Mouse (Mus musculus) stomach, embryonic 14.5 days (tissue): ENCODE measurements around the gene Slc48a1. TPM values are rescaled to one million over a fixed set of nuclear protein-coding genes. Genes with fewer than 3 reads are reported as not detected.

ENCODE experiments used
- ATAC-seq: fragments of 200-750 bp; cut with Nextera tagmentation; 2 replicates; pipeline ENCODE4 v1.8.0; 2017; ENCODE audit warnings: low read depth, moderate TSS enrichment; ENCODE audit not compliant: insufficient number of reproducible peaks, insufficient read depth, low FRiP score
- H3K27ac ChIP-seq: fragments of 300-500 bp; sonication (generic); 2 replicates; pipeline ENCODE4 v1.5.1; 2014; ENCODE audit warnings: mild to moderate bottlenecking, low read length, moderate library complexity, mixed read lengths
- H3K27me3 ChIP-seq: fragments of 300-500 bp; sonication (generic); 2 replicates; pipeline ENCODE4 v1.6.1; 2014; ENCODE audit warnings: low read length, control low read depth, mixed read lengths; ENCODE audit not compliant: control insufficient read depth, insufficient read depth
- H3K36me3 ChIP-seq: fragments of 300-500 bp; sonication (generic); 2 replicates; pipeline ENCODE4 v1.6.1; 2014; ENCODE audit warnings: mild to moderate bottlenecking, control low read depth, low read length, moderate library complexity, mixed read lengths; ENCODE audit not compliant: control insufficient read depth, insufficient read depth
- H3K4me1 ChIP-seq: fragments of 300-500 bp; sonication (generic); 2 replicates; pipeline ENCODE4 v1.6.1; 2014; ENCODE audit warnings: low read length, control low read depth, mixed read lengths; ENCODE audit not compliant: control insufficient read depth, insufficient read depth
- H3K4me2 ChIP-seq: fragments of 300-500 bp; sonication (generic); replicated peaks from 2 replicates; pipeline ENCODE4 v1.6.1; 2014; ENCODE audit warnings: low read depth, low read length, control low read depth
- H3K4me3 ChIP-seq: fragments of 300-500 bp; sonication (generic); 2 replicates; pipeline ENCODE4 v1.5.1; 2014; ENCODE audit warnings: low read depth, low read length, control low read depth
- H3K9ac ChIP-seq: fragments of 300-500 bp; sonication (generic); replicated peaks from 2 replicates; pipeline ENCODE4 v1.6.1; 2014; ENCODE audit warnings: low read depth, mild to moderate bottlenecking, control low read depth, low read length, moderate library complexity, mixed read lengths
- H3K9me3 ChIP-seq: fragments of 300-500 bp; sonication (generic); 2 replicates; pipeline ENCODE4 v1.6.1; 2016; ENCODE audit warnings: low read depth, low read length, control low read depth; ENCODE audit not compliant: control insufficient read depth
- WGBS: fragments of 180-500 bp; shearing (Covaris S2); extraction: QIAGEN DNeasy Blood & Tissue Kit; methylation state at CpG from one replicate; pipeline ENCODE4 v1.1.7; 2014; 5-methylcytosine and 5-hydroxymethylcytosine counted together
- polyA plus RNA-seq: library from polyadenylated mRNA; unstranded; fragments of >200 nt; fragmentation: Nextera tagmentation; extraction: Ambion mirVana; gene quantifications from 2 replicates; pipeline ENCODE4 v1.2.1, GENCODE M21; 2014

Slc48a1 gene
- polyA plus RNA-seq, 1 experiment from 2014 or later, result 23.5 TPM

- H3K4me1 ChIP-seq, result peaks cover 4% of the 10 kb centered on the region; the same call in 1 of the 2 replicates
- WGBS, result 75% methylated on average over 12 of the region's 12 CpGs
- no peak overlapping the region for H3K4me3 ChIP-seq
- no peak for ATAC-seq
- H3K36me3 ChIP-seq, result peaks cover 42% of the 10 kb centered on the region
- no peaks in the 10 kb centered on the region for H3K9me3 ChIP-seq
- H3K4me2 ChIP-seq, result no peak overlapping the region
- H3K27ac ChIP-seq, result no peak overlapping the region
- H3K27me3 ChIP-seq, result no peaks in the 10 kb centered on the region
- H3K9ac ChIP-seq, result no peak overlapping the region
Observed at GRCm38 (mm10) chr15:97807867-97808266, 29.5 kb downstream of the Slc48a1 start.

DNA sequence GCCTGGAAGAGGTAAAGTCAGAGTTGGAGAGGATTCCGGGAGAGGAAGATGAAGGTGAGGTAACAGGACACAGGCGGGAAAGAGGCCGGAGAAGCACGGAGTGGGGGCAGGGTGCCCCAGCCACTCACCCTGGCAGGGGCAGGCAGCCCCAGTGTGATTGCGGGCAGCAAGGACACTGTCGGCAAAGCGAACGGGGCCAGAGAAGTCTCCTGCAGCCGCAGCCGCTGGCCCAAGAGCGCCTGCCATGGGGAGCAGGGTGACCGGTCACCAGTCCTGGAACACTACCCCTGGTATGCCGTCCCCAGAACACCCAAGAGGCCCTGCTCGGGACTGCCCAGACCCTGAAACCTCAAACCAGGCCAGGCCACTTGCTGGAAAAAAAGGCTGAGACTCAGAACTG lies 30.2 kb downstream of the Slc48a1 start:
- H3K9me3 ChIP-seq, result no peaks in the 10 kb centered on the region
- H3K4me2 ChIP-seq, result no peak overlapping the region
- WGBS, result 86% methylated on average over 14 of the region's 14 CpGs
- H3K4me3 ChIP-seq, result no peak overlapping the region
- no peak overlapping the region for H3K27ac ChIP-seq
- no peak for ATAC-seq
- peaks cover 10% of the 10 kb centered on the region for H3K4me1 ChIP-seq
- H3K9ac ChIP-seq, result no peak overlapping the region
- H3K36me3 ChIP-seq, result peaks cover 42% of the 10 kb centered on the region
- no peaks in the 10 kb centered on the region for H3K27me3 ChIP-seq

DNA sequence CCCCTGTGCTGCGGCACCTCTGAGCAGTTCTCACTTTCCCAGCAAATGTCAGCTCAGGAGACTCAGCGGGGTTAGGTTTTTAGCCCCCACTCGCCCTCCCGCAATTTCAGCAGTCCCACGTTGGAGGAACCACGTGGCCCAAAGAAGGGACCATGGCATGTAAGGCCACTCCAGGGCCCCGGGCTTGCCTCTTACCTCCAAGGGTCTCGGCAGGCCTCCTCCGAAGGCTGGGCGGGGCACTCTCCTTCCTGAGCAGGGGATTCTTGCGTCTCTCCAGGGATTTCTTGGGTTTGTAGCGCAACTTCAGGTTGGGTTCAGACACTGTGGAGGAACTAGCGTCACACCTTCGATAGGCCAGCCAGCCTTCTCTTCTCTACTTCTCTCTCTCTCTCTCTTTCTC lies 30.9 kb downstream of the Slc48a1 start:
- Histone ChIP-seq H3K4me2 (no peak overlapping the region), H3K27ac (no peak overlapping the region), H3K36me3 (peaks cover 42% of the 10 kb centered on the region), H3K9me3 (no peaks in the 10 kb centered on the region), H3K9ac (no peak overlapping the region), H3K27me3 (no peaks in the 10 kb centered on the region), H3K4me1 (peaks cover 17% of the 10 kb centered on the region), H3K4me3 (no peak overlapping the region)
- ATAC-seq, result no peak
- WGBS, result 83% methylated on average over 14 of the region's 14 CpGs

- no peak for ATAC-seq
- H3K36me3 ChIP-seq, result peaks cover 40% of the 10 kb centered on the region
- 81% methylated on average over 5 of the region's 5 CpGs for WGBS
- H3K9me3 ChIP-seq, result no peaks in the 10 kb centered on the region
- H3K4me3 ChIP-seq, result no peak overlapping the region
- H3K4me2 ChIP-seq, result no peak overlapping the region
- H3K4me1 ChIP-seq, result peaks cover 22% of the 10 kb centered on the region
- no peak overlapping the region for H3K9ac ChIP-seq
- no peaks in the 10 kb centered on the region for H3K27me3 ChIP-seq
- no peak overlapping the region for H3K27ac ChIP-seq
Observed at GRCm38 (mm10) chr15:97809942-97810341, 31.6 kb downstream of the Slc48a1 start.

- H3K4me3 ChIP-seq, result no peak overlapping the region
- peaks cover 37% of the 10 kb centered on the region for H3K36me3 ChIP-seq
- H3K4me1 ChIP-seq, result peaks cover 22% of the 10 kb centered on the region
- H3K27ac ChIP-seq, result no peak overlapping the region
- ATAC-seq, result no peak
- no peaks in the 10 kb centered on the region for H3K27me3 ChIP-seq
- WGBS, result 92% methylated on average over 5 of the region's 5 CpGs
- no peak overlapping the region for H3K9ac ChIP-seq
- H3K4me2 ChIP-seq, result no peak overlapping the region
- H3K9me3 ChIP-seq, result no peaks in the 10 kb centered on the region
Observed at GRCm38 (mm10) chr15:97810399-97810798, 32.1 kb downstream of the Slc48a1 start.

GRCm38 (mm10) chr15:97811307-97811706 lies 33.0 kb downstream of the Slc48a1 start:
- Histone ChIP-seq H3K4me2 (no peak overlapping the region), H3K9me3 (no peaks in the 10 kb centered on the region), H3K36me3 (peaks cover 37% of the 10 kb centered on the region), H3K4me3 (no peak overlapping the region), H3K27ac (no peak overlapping the region), H3K27me3 (no peaks in the 10 kb centered on the region), H3K4me1 (peaks cover 22% of the 10 kb centered on the region), H3K9ac (no peak overlapping the region)
- ATAC-seq, result no peak
- 85% methylated on average over 9 of the region's 9 CpGs for WGBS

DNA sequence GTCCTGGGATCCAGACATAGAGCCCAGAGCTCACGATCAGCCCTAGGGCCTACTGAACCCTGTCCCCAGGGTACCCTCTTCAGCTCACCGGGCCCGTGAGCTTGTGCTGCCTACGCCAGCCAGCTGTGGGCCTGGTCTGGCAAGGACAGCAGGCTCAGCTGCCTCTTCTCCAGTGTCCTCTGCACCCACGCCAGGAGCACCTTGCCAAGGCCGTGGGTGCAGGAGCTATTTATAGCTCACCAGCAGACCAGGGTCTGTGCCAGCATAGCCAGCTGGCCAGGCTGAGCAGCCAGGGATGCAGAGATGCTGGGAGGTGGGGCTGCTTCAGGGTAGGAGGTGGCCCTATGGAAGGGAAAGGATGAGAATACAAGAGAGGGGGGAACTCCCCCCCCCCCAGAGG lies 33.8 kb downstream of the Slc48a1 start:
- WGBS, result 71% methylated on average over 6 of the region's 6 CpGs
- no peak overlapping the region for H3K9ac ChIP-seq

GRCm38 (mm10) chr15:97812875-97813274 lies 34.6 kb downstream of the Slc48a1 start:
- no peaks in the 10 kb centered on the region for H3K27me3 ChIP-seq
- no peak for ATAC-seq
- H3K4me2 ChIP-seq, result no peak overlapping the region
- H3K36me3 ChIP-seq, result peaks cover 25% of the 10 kb centered on the region
- H3K4me1 ChIP-seq, result peaks cover 22% of the 10 kb centered on the region
- no peak overlapping the region for H3K9ac ChIP-seq
- 68% methylated on average over 7 of the region's 7 CpGs for WGBS
- H3K27ac ChIP-seq, result no peak overlapping the region
- H3K9me3 ChIP-seq, result no peaks in the 10 kb centered on the region
- H3K4me3 ChIP-seq, result no peak overlapping the region

More for the DNA sequence above, 33.8 kb downstream of the Slc48a1 start:
- H3K4me1 ChIP-seq, result peaks cover 22% of the 10 kb centered on the region
- no peaks in the 10 kb centered on the region for H3K9me3 ChIP-seq
- no peaks in the 10 kb centered on the region for H3K27me3 ChIP-seq
- H3K4me2 ChIP-seq, result no peak overlapping the region
- H3K4me3 ChIP-seq, result no peak overlapping the region
- no peak for ATAC-seq
- peaks cover 32% of the 10 kb centered on the region for H3K36me3 ChIP-seq
- H3K27ac ChIP-seq, result no peak overlapping the region

DNA sequence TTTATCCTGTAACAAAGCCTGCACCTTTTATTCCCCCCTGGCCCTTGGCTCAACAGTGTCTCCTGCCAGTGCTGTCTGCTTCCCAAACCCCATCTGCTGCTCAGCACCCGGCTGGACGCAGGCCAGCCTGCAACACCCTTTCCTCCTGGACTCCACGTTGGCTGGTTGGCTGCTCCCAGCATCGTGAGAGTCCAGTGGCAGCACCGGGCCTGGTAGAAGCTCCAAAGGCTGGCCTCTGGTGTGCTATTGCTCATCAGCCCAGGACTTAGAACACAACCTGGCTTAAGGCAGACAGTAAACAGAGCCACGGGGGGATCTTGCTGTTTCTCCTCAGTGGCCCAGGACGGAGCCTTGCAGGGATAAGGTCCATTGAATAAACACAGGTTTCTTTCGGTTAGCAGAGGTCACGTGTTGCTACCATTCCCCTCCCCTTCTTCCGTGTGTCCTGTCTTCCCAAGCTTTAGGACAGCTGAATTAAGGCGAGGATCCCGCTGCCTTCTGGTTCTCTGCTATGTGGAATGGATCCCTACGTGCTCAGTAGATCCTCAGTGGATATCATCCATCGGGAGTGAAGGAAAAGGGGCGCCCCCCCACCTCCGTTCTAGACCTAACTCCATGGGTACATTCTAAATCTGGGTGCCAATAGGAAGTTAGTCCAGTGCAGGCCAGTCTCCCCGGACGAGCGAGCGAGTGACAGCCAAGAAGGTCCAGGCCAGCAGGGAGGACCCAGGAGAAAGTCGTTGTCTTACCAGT lies 35.3 kb downstream of the Slc48a1 start:
- Histone ChIP-seq H3K9me3 (no peaks in the 10 kb centered on the region), H3K4me2 (0 out of 2 replicates have a peak overlapping the region, but pooled peaks have one; percentile 10), H3K9ac (no peak overlapping the region), H3K27me3 (no peaks in the 10 kb centered on the region), H3K4me3 (no peak overlapping the region), H3K27ac (peak overlapping the region; percentile 45; the same call in 1 of the 2 replicates), H3K36me3 (peaks cover 19% of the 10 kb centered on the region), H3K4me1 (peaks cover 22% of the 10 kb centered on the region)
- no peak for ATAC-seq
- 40% methylated on average over 21 of the region's 21 CpGs for WGBS
